Mouse (Mus musculus): ENCODE measurements around the gene Galr3.

DNA sequence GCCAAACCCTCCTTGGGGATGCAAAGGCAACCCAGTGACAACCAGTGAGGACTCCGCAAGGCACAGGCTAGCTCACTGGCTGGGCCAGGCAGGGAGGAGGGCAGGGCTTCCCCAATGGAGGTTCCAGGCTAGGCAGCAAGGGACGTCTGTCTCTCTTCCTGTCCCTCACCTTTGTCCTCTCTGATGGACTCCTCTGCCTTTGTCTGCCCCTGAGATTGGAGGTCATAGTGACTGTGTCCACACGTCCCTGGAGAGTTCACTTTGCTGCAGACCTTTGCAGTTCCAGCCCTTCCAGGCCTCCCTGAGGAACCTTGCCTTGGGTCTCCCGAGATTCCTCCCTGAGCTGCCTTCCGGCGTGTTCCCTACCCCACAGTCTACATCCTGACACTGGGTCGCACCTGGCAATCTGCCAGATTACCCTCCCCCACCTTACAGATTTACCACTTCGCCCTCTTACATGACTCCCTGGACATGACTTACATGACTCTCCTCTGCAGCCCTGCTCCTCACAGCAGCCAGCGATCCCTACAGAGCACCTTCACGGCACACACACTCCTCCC lies 18.9 kb upstream of the Galr3 start:
- TF ChIP-seq POLR2A (IDR thresholded peaks at IDR 0.05; ENCODE audit: borderline replicate concordance, low read depth, low read length) (no peak), CTCF (IDR thresholded peaks at IDR 0.05; ENCODE audit: low read depth, low read length) (no peak)

Measured in bone marrow macrophage, adult 2 months (primary cell).